Mouse (Mus musculus) neural tube, embryonic 13.5 days (tissue): ENCODE measurements at regions not wholly inside any gene's neighbourhood (a gene's known extent, or its start where the extent isn't known, plus 50 kb on each side); places are given as distances from the start of the nearest gene placed in this dataset.
A peak's percentile ranks its signal among the peaks of the same experiment; 100 is the strongest.
"Not testable (repeated sequence)": the region's sequence is repeated elsewhere in the genome, so short reads cannot be mapped to it uniquely, and the experiment has no call there.

Source experiments
- ATAC-seq: fragments of 200-750 bp; cut with Nextera tagmentation; 2 replicates; pipeline ENCODE4 v1.8.0; 2017; ENCODE audit warnings: low read depth, mild to moderate bottlenecking, moderate TSS enrichment, moderate library complexity
- H3K27ac ChIP-seq: fragments of 300-500 bp; sonication (generic); replicated peaks from 2 replicates; pipeline ENCODE4 v1.5.1; 2015; ENCODE audit warnings: moderate library complexity, mild to moderate bottlenecking, inconsistent platforms
- H3K27me3 ChIP-seq: fragments of 300-500 bp; sonication (generic); 2 replicates; pipeline ENCODE4 v1.6.1; 2015; ENCODE audit warnings: mild to moderate bottlenecking, inconsistent platforms
- H3K36me3 ChIP-seq: fragments of 300-500 bp; sonication (generic); 2 replicates; pipeline ENCODE4 v1.6.1; 2015; ENCODE audit warnings: mild to moderate bottlenecking, inconsistent platforms
- H3K4me1 ChIP-seq: fragments of 300-500 bp; sonication (generic); replicated peaks from 2 replicates; pipeline ENCODE4 v1.6.1; 2015; ENCODE audit warnings: inconsistent platforms
- H3K4me2 ChIP-seq: fragments of 300-500 bp; sonication (generic); 2 replicates; pipeline ENCODE4 v1.6.1; 2015; ENCODE audit warnings: inconsistent platforms, mild to moderate bottlenecking, moderate library complexity
- H3K4me3 ChIP-seq: fragments of 300-500 bp; sonication (generic); 2 replicates; pipeline ENCODE4 v1.5.1; 2015; ENCODE audit warnings: mild to moderate bottlenecking, inconsistent platforms
- H3K9ac ChIP-seq: fragments of 300-500 bp; sonication (generic); 2 replicates; pipeline ENCODE4 v1.6.1; 2015; ENCODE audit warnings: moderate library complexity, mild to moderate bottlenecking, inconsistent platforms
- H3K9me3 ChIP-seq: fragments of 300-500 bp; sonication (generic); 2 replicates; pipeline ENCODE4 v1.6.1; 2016; ENCODE audit warnings: inconsistent platforms
- WGBS: fragments of 180-500 bp; shearing (Covaris S2); methylation state at CpG from one replicate; pipeline ENCODE4 v1.1.7; 2015; 5-methylcytosine and 5-hydroxymethylcytosine counted together

- H3K27me3 ChIP-seq = no peaks in the 10 kb centered on the region
These were observed 413.9 kb downstream of the Med10 start for GRCm38 (mm10) chr13:70216134-70216533.

DNA sequence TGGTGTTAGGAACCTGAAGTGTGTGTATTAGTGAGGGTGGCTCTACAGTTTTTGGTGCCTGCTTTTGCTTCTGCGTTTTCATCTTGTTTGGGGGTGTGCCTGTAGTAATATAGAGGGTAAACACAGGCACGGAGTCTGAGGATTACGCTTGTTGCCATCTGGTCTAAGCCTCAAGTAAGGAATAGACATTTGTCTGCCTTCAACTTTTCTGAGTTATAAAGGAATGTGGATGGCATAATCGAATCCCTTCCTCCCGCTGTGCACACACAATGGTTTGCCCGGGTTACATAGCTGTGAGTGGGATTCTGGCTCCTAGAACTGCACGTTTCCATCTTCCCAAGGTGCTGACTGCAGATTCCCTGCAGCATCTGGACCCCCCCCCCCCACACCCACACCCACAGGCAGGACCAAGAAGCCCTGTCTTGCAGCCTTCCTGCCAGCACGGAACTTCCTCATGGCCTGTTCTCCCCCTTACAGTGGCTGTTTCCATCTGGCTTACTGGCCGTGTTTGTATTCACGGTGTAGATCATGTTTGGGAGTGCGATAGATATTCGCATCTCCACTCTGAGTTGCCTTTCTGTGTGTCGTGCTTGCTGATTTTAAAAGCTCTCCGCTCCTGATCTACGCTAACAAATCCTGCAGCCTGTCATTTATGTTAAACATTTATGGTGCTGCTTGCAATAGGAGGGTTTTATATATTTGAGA is 415.4 kb downstream of the Med10 start:
- Histone ChIP-seq H3K9ac (no peak overlapping the region), H3K4me1 (peaks cover 22% of the 10 kb centered on the region), H3K4me2 (no peak overlapping the region), H3K9me3 (no peaks in the 10 kb centered on the region), H3K4me3 (no peak overlapping the region), H3K27me3 (no peaks in the 10 kb centered on the region), H3K27ac (peak overlapping the region; percentile 59), H3K36me3 (no peaks in the 10 kb centered on the region)
- ATAC-seq = no peak
- WGBS = 55% methylated on average over 15 of the region's 15 CpGs

More at GRCm38 (mm10) chr13:70216134-70216533, 413.9 kb downstream of the Med10 start:
- Histone ChIP-seq H3K4me3 (no peak overlapping the region), H3K36me3 (no peaks in the 10 kb centered on the region), H3K27ac (no peak overlapping the region), H3K9me3 (no peaks in the 10 kb centered on the region), H3K4me1 (peaks cover 22% of the 10 kb centered on the region), H3K4me2 (no peak overlapping the region), H3K9ac (no peak overlapping the region)
- 42% methylated on average over 6 of the region's 6 CpGs for WGBS
- ATAC-seq = 0 out of 2 replicates have a peak, but pooled peaks have one; percentile 7

- no peak overlapping the region for H3K4me2 ChIP-seq
- ATAC-seq = no peak
- H3K27me3 ChIP-seq = no peaks in the 10 kb centered on the region
- WGBS = 92% methylated on average over 5 of the region's 5 CpGs
- no peak overlapping the region for H3K4me3 ChIP-seq
- H3K36me3 ChIP-seq = no peaks in the 10 kb centered on the region
- no peaks in the 10 kb centered on the region for H3K9me3 ChIP-seq
- 0 out of 2 replicates have a peak, but pooled peaks cover 5% of the 10 kb centered on the region for H3K4me1 ChIP-seq
- no peak overlapping the region for H3K27ac ChIP-seq
- H3K9ac ChIP-seq = no peak overlapping the region
These were observed 413.9 kb downstream of the Ice1 start for GRCm38 (mm10) chr13:70223485-70223884.

DNA sequence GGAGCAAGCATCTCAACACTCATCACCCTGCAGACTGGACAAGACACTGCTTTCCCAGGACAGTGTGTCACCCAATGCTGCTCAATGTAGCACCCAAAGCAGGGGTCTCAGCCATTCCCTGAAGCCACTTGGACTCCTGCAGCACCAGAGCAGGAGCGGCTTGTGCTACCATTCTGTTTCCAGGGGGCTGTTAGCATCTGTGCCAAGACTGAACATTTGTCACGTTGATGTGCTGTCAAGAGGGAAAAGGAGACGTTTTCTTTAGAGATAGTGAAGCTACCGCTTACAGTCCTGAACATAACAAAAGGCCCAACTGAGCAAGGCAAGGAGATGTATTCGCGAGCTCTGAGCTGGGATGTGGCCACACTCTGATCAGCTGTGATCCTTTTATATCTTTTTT is 410.3 kb downstream of the Ice1 start:
- H3K27me3 ChIP-seq = no peaks in the 10 kb centered on the region
- H3K4me2 ChIP-seq = no peak overlapping the region
- 0 out of 2 replicates have a peak, but pooled peaks cover 12% of the 10 kb centered on the region for H3K4me1 ChIP-seq
- H3K9me3 ChIP-seq = no peaks in the 10 kb centered on the region
- WGBS = 55% methylated on average over 6 of the region's 6 CpGs
- no peaks in the 10 kb centered on the region for H3K36me3 ChIP-seq
- H3K4me3 ChIP-seq = no peak overlapping the region
- H3K27ac ChIP-seq = no peak overlapping the region
- no peak overlapping the region for H3K9ac ChIP-seq
- no peak for ATAC-seq

- Histone ChIP-seq H3K9me3 (no peaks in the 10 kb centered on the region), H3K27me3 (no peaks in the 10 kb centered on the region), H3K4me2 (peak overlapping the region; percentile 35), H3K4me3 (no peak overlapping the region), H3K9ac (no peak overlapping the region), H3K36me3 (no peaks in the 10 kb centered on the region), H3K4me1 (peaks cover 14% of the 10 kb centered on the region), H3K27ac (no peak overlapping the region)
- peak; percentile 91 for ATAC-seq
- WGBS = 26% methylated on average over 22 of the region's 22 CpGs
These were observed 403.3 kb downstream of the Ice1 start for GRCm38 (mm10) chr13:70233896-70234799.

DNA sequence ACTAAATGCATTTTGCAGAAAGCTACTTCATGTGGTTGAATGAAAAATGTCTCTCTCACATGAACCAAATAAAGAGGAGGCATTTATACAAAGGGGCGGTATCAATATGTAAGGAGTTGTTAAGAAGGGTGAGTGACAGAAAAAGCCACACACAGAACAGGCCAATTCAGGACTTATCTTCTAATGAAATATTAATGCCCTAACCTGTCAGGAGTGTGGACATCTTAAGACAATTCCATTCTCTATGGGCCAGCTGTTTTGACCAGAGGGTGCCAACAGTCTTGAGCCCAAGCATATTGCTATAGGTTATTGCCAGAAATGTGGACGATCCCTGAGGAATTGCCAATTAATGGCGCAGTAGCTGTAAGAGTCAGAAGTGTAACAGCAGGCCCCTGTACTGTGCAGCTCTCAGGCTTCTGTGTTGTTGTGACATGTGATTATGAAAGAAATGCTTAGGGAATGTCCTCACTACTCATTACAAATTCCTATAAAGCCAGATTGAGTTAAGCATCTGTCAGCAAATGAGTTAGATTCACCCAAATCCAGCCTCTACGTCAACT is 393.8 kb downstream of the Ice1 start:
- 81% methylated on average over 4 of the region's 4 CpGs for WGBS
- Histone ChIP-seq H3K27ac (no peak overlapping the region), H3K36me3 (no peaks in the 10 kb centered on the region), H3K9ac (no peak overlapping the region), H3K4me2 (no peak overlapping the region), H3K4me3 (no peak overlapping the region), H3K27me3 (no peaks in the 10 kb centered on the region), H3K9me3 (no peaks in the 10 kb centered on the region), H3K4me1 (peaks cover 6% of the 10 kb centered on the region)
- no peak for ATAC-seq

GRCm38 (mm10) chr13:70260003-70260496 is 377.4 kb downstream of the Ice1 start:
- no peaks in the 10 kb centered on the region for H3K27me3 ChIP-seq
- H3K9ac ChIP-seq = no peak overlapping the region
- peaks cover 22% of the 10 kb centered on the region for H3K4me1 ChIP-seq
- peak; percentile 65 for ATAC-seq
- H3K27ac ChIP-seq = peak overlapping the region; percentile 74
- no peaks in the 10 kb centered on the region for H3K9me3 ChIP-seq
- H3K36me3 ChIP-seq = no peaks in the 10 kb centered on the region
- peak overlapping the region; percentile 27 for H3K4me2 ChIP-seq
- H3K4me3 ChIP-seq = no peak overlapping the region
- WGBS = 22% methylated on average over 12 of the region's 12 CpGs

GRCm38 (mm10) chr13:70263654-70264053 is 373.8 kb downstream of the Ice1 start:
- 91% methylated on average over 3 of the region's 3 CpGs for WGBS
- ATAC-seq = no peak
- H3K9me3 ChIP-seq = no peaks in the 10 kb centered on the region

GRCm38 (mm10) chr13:70276884-70277378 is 360.5 kb downstream of the Ice1 start:
- not testable (repeated sequence) for H3K36me3 ChIP-seq, H3K27ac ChIP-seq, H3K9me3 ChIP-seq, H3K27me3 ChIP-seq, H3K4me2 ChIP-seq, ATAC-seq, H3K4me3 ChIP-seq, H3K9ac ChIP-seq
- WGBS = 90% methylated on average over 10 of the region's 10 CpGs
- peaks cover 26% of the 10 kb centered on the region for H3K4me1 ChIP-seq

More at GRCm38 (mm10) chr13:70263654-70264053, 373.8 kb downstream of the Ice1 start:
- Histone ChIP-seq H3K4me1 (peaks cover 22% of the 10 kb centered on the region), H3K9ac (no peak overlapping the region), H3K27ac (no peak overlapping the region), H3K36me3 (no peaks in the 10 kb centered on the region), H3K4me3 (no peak overlapping the region), H3K4me2 (no peak overlapping the region), H3K27me3 (no peaks in the 10 kb centered on the region)

- 0 out of 2 replicates have a peak, but pooled peaks have one; percentile 38 for ATAC-seq
- 71% methylated on average over 13 of the region's 13 CpGs for WGBS
These were observed 359.5 kb downstream of the Ice1 start for GRCm38 (mm10) chr13:70277667-70278591.

More at GRCm38 (mm10) chr13:70277667-70278591, 359.5 kb downstream of the Ice1 start:
- peak overlapping the region; percentile 68 for H3K27ac ChIP-seq
- H3K4me2 ChIP-seq = no peak overlapping the region
- peaks cover 36% of the 10 kb centered on the region for H3K4me1 ChIP-seq
- H3K4me3 ChIP-seq = no peak overlapping the region
- H3K36me3 ChIP-seq = no peaks in the 10 kb centered on the region
- H3K9ac ChIP-seq = no peak overlapping the region
- H3K27me3 ChIP-seq = no peaks in the 10 kb centered on the region
- no peaks in the 10 kb centered on the region for H3K9me3 ChIP-seq
